ENCODE assay signal across 20 mouse cellular contexts in genomic region chr5:115937566-115937965, GRCm38 (mm10).
DNase-seq lines count a peak whose midpoint lies in the region; ATAC-seq lines count a peak whose summit lies in the region.
"Had no signal": no experiment of that assay in that cellular context is flagged by ENCODE, and none has a peak within 500 bp of the region (broad histone marks: within the 10 kb centered on the region; RNA-seq: fewer than 3 reads in every experiment).

No protein-coding gene starts in this region.

- peaks cover 7% of the 10 kb centered on the region for H3K36me3 ChIP-seq in midbrain, embryonic 16.5 days (ENCODE audit: control insufficient read depth, insufficient read depth, low read length)

- H3K9ac ChIP-seq in midbrain, embryonic 16.5 days (ENCODE audit: low read depth, low read length), result no peak overlapping the region
- H3K9ac ChIP-seq: embryonic facial prominence, embryonic 13.5 days; embryonic facial prominence, embryonic 15.5 days; forebrain, embryonic 12.5 days had no signal

- H3K27ac ChIP-seq in midbrain, embryonic 16.5 days (ENCODE audit: low read length), result no peak overlapping the region
- H3K27ac ChIP-seq: embryonic facial prominence, embryonic 13.5 days; embryonic facial prominence, embryonic 15.5 days; forebrain, embryonic 10.5 days; forebrain, embryonic 12.5 days had no signal

- ATAC-seq in midbrain, embryonic 16.5 days, result no peak
- ATAC-seq: forebrain, embryonic 14.5 days; forebrain, embryonic 16.5 days had no signal

- WGBS in midbrain, embryonic 16.5 days, result 95% methylated on average over 6 of the region's 6 CpGs

- H3K27me3 ChIP-seq in midbrain, embryonic 16.5 days (ENCODE audit: control insufficient read depth, insufficient read depth, low read depth, low read length), result no peaks in the 10 kb centered on the region
- H3K27me3 ChIP-seq: embryonic facial prominence, embryonic 13.5 days; embryonic facial prominence, embryonic 15.5 days; forebrain, embryonic 12.5 days had no signal

- H3K4me1 ChIP-seq in midbrain, embryonic 16.5 days (ENCODE audit: control insufficient read depth, insufficient read depth, low read length), result no peaks in the 10 kb centered on the region
- H3K4me1 ChIP-seq: embryonic facial prominence, embryonic 13.5 days; embryonic facial prominence, embryonic 15.5 days; forebrain, embryonic 10.5 days; forebrain, embryonic 12.5 days had no signal

- H3K4me2 ChIP-seq in midbrain, embryonic 16.5 days (ENCODE audit: low read length), result no peak overlapping the region
- H3K4me2 ChIP-seq: embryonic facial prominence, embryonic 13.5 days; embryonic facial prominence, embryonic 15.5 days; forebrain, embryonic 12.5 days had no signal

- peak; percentile 57 for DNase-seq in adrenal gland, adult 2 months
- DNase-seq in adrenal gland, adult 18-20 months (ENCODE audit: low spot score in 2 of 2), result no peak
- peak; percentile 66 for DNase-seq in adrenal gland, postnatal 14 days
- DNase-seq in adrenal gland, postnatal 25 days, result peak; percentile 35
- DNase-seq in adipocyte (ENCODE audit: low spot score), result no peak
- DNase-seq: cerebellum, adult 11 months; cerebellum, adult 18-20 months; cerebellum, adult 8-10 months; cerebellum, adult 9-11 months; cerebellum, postnatal 14 days; cerebellum, postnatal 36 days; embryo, embryonic 11 days had no signal

- H3K4me3 ChIP-seq in midbrain, embryonic 16.5 days (ENCODE audit: low read depth, low read length), result no peak overlapping the region
- H3K4me3 ChIP-seq: embryonic facial prominence, embryonic 13.5 days; embryonic facial prominence, embryonic 15.5 days; erythroblast, embryonic 14.5 days; forebrain, embryonic 10.5 days; forebrain, embryonic 12.5 days had no signal

- H3K9me3 ChIP-seq in midbrain, embryonic 16.5 days (replicated peaks; ENCODE audit: control insufficient read depth, low read length, poor library complexity, severe bottlenecking), result no peaks in the 10 kb centered on the region
- H3K9me3 ChIP-seq: embryonic facial prominence, embryonic 13.5 days; embryonic facial prominence, embryonic 15.5 days; forebrain, embryonic 12.5 days had no signal

Comparison
In these comparisons a context has a peak if more than half of its experiments do, and no peak if none do; other contexts are left out.
1. DNase-seq: peak in adrenal gland, adult 2 months (single experiment), adrenal gland, postnatal 14 days (single experiment) and adrenal gland, postnatal 25 days (single experiment); none in adrenal gland, adult 18-20 months (0 of 2) and adipocyte (single experiment).